Mouse (Mus musculus): Measurements from ENCODE around the gene Gm20905. TPM values are rescaled to one million over a fixed set of nuclear protein-coding genes. Genes with fewer than 3 reads are reported as not detected.

Gene Gm20905
- polyA plus RNA-seq (2015; fragmentation: Illumina TruSeq; extraction: RNeasy Lipid Tissue Mini Kit (QIAGEN cat#74804); ENCODE audit: low read depth, low replicate concordance) = not detected

DNA sequence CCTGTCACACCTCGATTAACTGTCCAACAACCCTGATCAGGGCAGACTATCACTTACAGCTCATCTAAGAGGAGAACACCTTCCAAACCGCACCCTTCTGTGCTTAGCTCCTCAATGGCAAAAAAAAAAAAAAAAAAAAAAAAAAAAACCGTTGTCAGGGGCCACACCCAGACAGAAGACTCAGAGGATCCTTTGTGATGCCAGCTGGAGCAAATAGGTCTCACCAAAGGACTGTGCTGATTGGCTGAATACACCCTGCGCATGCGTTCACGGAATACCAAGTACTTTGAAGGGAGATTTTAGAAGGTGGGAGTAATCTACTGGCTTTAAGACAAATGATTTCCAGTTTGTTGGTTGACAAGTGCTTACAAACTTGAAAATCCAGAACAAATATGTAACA, at the start of gene Gm20905:
Gm20905 (minus strand) TSS at position 101 of the 400 bp plus-strand sequence.

